Mouse (Mus musculus): ENCODE data around the gene Slc10a1.

DNA sequence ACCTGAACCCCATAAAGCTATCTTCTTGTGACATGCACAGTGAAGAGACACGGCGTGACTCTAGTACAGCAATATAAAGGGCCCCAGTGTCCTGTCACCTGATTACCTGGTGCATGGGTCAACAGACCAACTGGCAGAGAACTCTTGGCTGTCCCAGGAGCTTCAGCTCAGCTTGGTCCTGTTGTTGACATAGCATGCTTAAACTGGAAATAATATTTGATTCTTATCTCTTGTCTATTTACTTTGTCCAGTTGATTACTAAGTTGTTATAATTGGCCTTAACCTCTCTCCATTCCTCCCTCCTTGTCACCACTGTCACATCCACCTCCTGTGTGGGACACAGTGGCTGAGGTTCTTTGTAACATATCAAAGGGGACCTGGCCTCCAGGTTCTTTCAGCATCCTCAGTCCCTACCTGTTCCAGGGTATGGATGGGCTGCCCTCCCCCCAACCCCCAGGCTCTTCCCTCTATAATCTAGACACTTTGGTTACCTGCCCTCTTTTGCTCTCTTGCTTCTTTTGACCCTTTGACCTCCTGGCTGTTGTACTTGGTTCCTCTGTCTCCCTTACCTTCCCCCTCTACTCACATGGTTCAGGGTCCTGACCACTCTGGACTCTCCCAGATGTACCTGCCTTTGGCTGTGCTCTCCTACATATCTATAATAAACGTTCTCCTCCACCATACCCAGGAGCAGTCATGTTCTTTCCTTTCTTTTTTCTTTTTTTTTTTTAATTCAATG lies 36.9 kb downstream of the Slc10a1 start:
- TF ChIP-seq TAL1 (IDR thresholded peaks at IDR 0.05; ENCODE audit: low read length) (no peak), GATA1 (IDR thresholded peaks at IDR 0.05; ENCODE audit: low read length) (no peak)
